Mouse (Mus musculus) thymus, adult 2 months (tissue): Measurements from ENCODE around the gene Apoc2. TPM values are rescaled to one million over a fixed set of nuclear protein-coding genes. Genes with fewer than 3 reads are reported as not detected.

Source experiments
- DNase-seq: peaks from one replicate; pipeline ENCODE4 v3.0.0; 2021
- H3K27ac ChIP-seq: fragments of 200-500 bp; 2 replicates; pipeline ENCODE4 v1.5.1; 2012; ENCODE audit warnings: low read length, control low read depth; ENCODE audit not compliant: control insufficient read depth, insufficient read depth
- H3K27me3 ChIP-seq: fragments of 200-500 bp; 2 replicates; pipeline ENCODE4 v1.6.1; 2012; ENCODE audit warnings: mild to moderate bottlenecking, low read length, moderate library complexity, mixed read lengths; ENCODE audit not compliant: control insufficient read depth, insufficient read depth
- H3K36me3 ChIP-seq: fragments of 200-500 bp; 2 replicates; pipeline ENCODE4 v1.6.1; 2012; ENCODE audit warnings: mild to moderate bottlenecking, low read length, moderate library complexity; ENCODE audit not compliant: control insufficient read depth, insufficient read depth
- H3K4me1 ChIP-seq: fragments of 200-500 bp; replicated peaks from 2 replicates; pipeline ENCODE4 v1.6.1; 2012; ENCODE audit warnings: low read length; ENCODE audit not compliant: control insufficient read depth, insufficient read depth
- H3K4me3 ChIP-seq: fragments of 200-500 bp; 2 replicates; pipeline ENCODE4 v1.5.1; 2012; ENCODE audit warnings: mild to moderate bottlenecking, low read length, control low read depth, moderate library complexity; ENCODE audit not compliant: control insufficient read depth, insufficient read depth
- CTCF ChIP-seq: fragments of 200-500 bp; IDR thresholded peaks from 2 replicates; pipeline ENCODE4 v1.5.1; 2012; ENCODE audit warnings: mild to moderate bottlenecking, control low read depth, low read length, moderate library complexity, borderline replicate concordance; ENCODE audit not compliant: control insufficient read depth, poor library complexity, insufficient read depth; ENCODE audit errors: extremely low read depth
- POLR2A ChIP-seq: fragments of 200-500 bp; IDR thresholded peaks from 2 replicates; pipeline ENCODE4 v1.6.1; 2012; ENCODE audit warnings: mild to moderate bottlenecking, low read length, control low read depth, moderate library complexity; ENCODE audit not compliant: control insufficient read depth, poor library complexity, insufficient read depth; ENCODE audit errors: extremely low read depth
- WGBS: fragments of 180-500 bp; shearing (Covaris S2); methylation state at CpG from one replicate; pipeline ENCODE4 v1.1.7; 2018; 5-methylcytosine and 5-hydroxymethylcytosine counted together
- polyA plus RNA-seq: library from polyadenylated mRNA; depleted of rRNA; stranded (reverse); fragments of >200 nt; gene quantifications from 2 replicates; pipeline ENCODE4 v1.2.3, GENCODE M21; 2012

Apoc2 gene
- polyA plus RNA-seq, 1 experiment = 6.7 TPM

- Histone ChIP-seq H3K4me3 (no peak overlapping the region), H3K27me3 (no peaks in the 10 kb centered on the region), H3K27ac (no peak overlapping the region), H3K4me1 (no peaks in the 10 kb centered on the region), H3K36me3 (no peaks in the 10 kb centered on the region)
- DNase-seq = no peak
- 97% methylated on average over 2 of the region's 2 CpGs for WGBS
- no peak for TF ChIP-seq CTCF
- no peak for TF ChIP-seq POLR2A
Measured at GRCm38 (mm10) chr7:19680702-19681101, 3.0 kb upstream of the Apoc2 start.

- no peak for TF ChIP-seq CTCF
- no peak for TF ChIP-seq POLR2A
- no peak for DNase-seq
- WGBS = 96% methylated on average over 3 of the region's 3 CpGs
- no peaks in the 10 kb centered on the region for H3K4me1 ChIP-seq
- no peak overlapping the region for H3K27ac ChIP-seq
- no peak overlapping the region for H3K4me3 ChIP-seq
- no peaks in the 10 kb centered on the region for H3K27me3 ChIP-seq
- H3K36me3 ChIP-seq = no peaks in the 10 kb centered on the region
Measured at GRCm38 (mm10) chr7:19678901-19679300, 1.2 kb upstream of the Apoc2 start.

GRCm38 (mm10) chr7:19676662-19677061, 1.1 kb downstream of the Apoc2 start:
- no peak for TF ChIP-seq CTCF
- no peak for TF ChIP-seq POLR2A
- 86% methylated on average over 1 of the region's 1 CpGs for WGBS

GRCm38 (mm10) chr7:19675824-19676223, 1.9 kb downstream of the Apoc2 start:
- Histone ChIP-seq H3K27ac (no peak overlapping the region), H3K36me3 (no peaks in the 10 kb centered on the region), H3K27me3 (no peaks in the 10 kb centered on the region), H3K4me1 (no peaks in the 10 kb centered on the region), H3K4me3 (no peak overlapping the region)
- no peak for DNase-seq
- WGBS = 85% methylated on average over 10 of the region's 10 CpGs
- TF ChIP-seq CTCF (no peak), POLR2A (no peak)

More at GRCm38 (mm10) chr7:19676662-19677061, 1.1 kb downstream of the Apoc2 start:
- Histone ChIP-seq H3K36me3 (no peaks in the 10 kb centered on the region), H3K27ac (no peak overlapping the region), H3K4me3 (no peak overlapping the region), H3K4me1 (no peaks in the 10 kb centered on the region), H3K27me3 (no peaks in the 10 kb centered on the region)
- DNase-seq = no peak

- Histone ChIP-seq H3K27me3 (no peaks in the 10 kb centered on the region), H3K27ac (no peak overlapping the region), H3K4me3 (no peak overlapping the region), H3K36me3 (no peaks in the 10 kb centered on the region), H3K4me1 (peaks cover 4% of the 10 kb centered on the region)
- 63% methylated on average over 14 of the region's 14 CpGs for WGBS
- TF ChIP-seq CTCF (no peak), POLR2A (no peak)
- no peak for DNase-seq
Measured at GRCm38 (mm10) chr7:19673083-19673699, 4.5 kb downstream of the Apoc2 start.

GRCm38 (mm10) chr7:19671511-19671910, 6.2 kb downstream of the Apoc2 start:
- Histone ChIP-seq H3K27me3 (no peaks in the 10 kb centered on the region), H3K27ac (no peak overlapping the region), H3K36me3 (no peaks in the 10 kb centered on the region), H3K4me1 (peaks cover 4% of the 10 kb centered on the region), H3K4me3 (no peak overlapping the region)
- WGBS = 90% methylated on average over 10 of the region's 10 CpGs
- DNase-seq = no peak
- no peak for TF ChIP-seq POLR2A
- TF ChIP-seq CTCF = no peak
